Mouse (Mus musculus): ENCODE data around the gene Zfp280d. TPM values are rescaled to one million over a fixed set of nuclear protein-coding genes. Genes with fewer than 3 reads are reported as not detected.

Gene Zfp280d
- 1.2 and 10.4 TPM in 2 replicates for polyA plus RNA-seq (2012; ENCODE audit: low replicate concordance)

DNA sequence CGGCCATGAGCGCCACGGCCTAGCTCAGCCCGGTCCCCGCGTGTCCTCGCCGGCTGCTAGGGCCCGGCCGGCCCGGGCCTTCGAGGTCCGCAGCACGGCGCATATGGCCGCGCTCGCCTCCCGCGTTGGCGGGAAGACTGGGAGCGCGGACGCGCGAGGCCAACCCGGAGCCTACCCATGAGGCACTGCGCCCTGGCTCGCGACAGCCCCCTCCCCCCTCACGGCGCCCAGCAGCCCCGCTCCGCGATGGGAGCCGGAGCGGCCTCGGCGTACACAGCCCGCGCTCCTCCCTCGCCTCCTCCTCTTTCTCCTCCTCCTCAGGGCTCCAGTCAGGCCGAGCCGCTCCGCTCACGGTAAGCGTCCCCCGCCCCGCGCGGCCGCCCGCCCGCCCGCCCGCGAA, at the start of gene Zfp280d:
Gene Zfp280d, plus strand, starts transcription at position 184 of the 400 bp plus-strand sequence.

Other genes starting within 250 kb of the Zfp280d start
- 29.0 and 74.0 TPM in 2 replicates for gene Tcf12, start 163.0 kb upstream of the Zfp280d start, polyA plus RNA-seq (2012; ENCODE audit: low replicate concordance)
- gene Mns1, start 163.2 kb downstream of the Zfp280d start, polyA plus RNA-seq (2012; ENCODE audit: low replicate concordance) = 0.11 and 5.7 TPM in 2 replicates
- gene Tex9, start 217.4 kb downstream of the Zfp280d start, polyA plus RNA-seq (2012; ENCODE audit: low replicate concordance) = 2.7 and 5.8 TPM in 2 replicates